Mouse (Mus musculus) heart, postnatal 0 days (tissue): ENCODE results near the gene Tmem132d. TPM values are rescaled to one million over a fixed set of nuclear protein-coding genes. Genes with fewer than 3 reads are reported as not detected.

Experiments used
- ATAC-seq: fragments of 200-750 bp; cut with Nextera tagmentation; 2 replicates; pipeline ENCODE4 v1.8.0; 2017; ENCODE audit warnings: low read depth, moderate number of reproducible peaks, moderate library complexity; ENCODE audit not compliant: insufficient read depth
- DNase-seq: peaks from one replicate; pipeline ENCODE4 v3.0.0-alpha.2; 2016; ENCODE audit warnings: low spot score
- H3K27ac ChIP-seq: fragments of 300-500 bp; sonication (generic); 2 replicates; pipeline ENCODE4 v1.5.1; 2014; ENCODE audit warnings: low read depth, mild to moderate bottlenecking
- H3K27me3 ChIP-seq: fragments of 300-500 bp; sonication (generic); 2 replicates; pipeline ENCODE4 v1.6.1; 2014; ENCODE audit warnings: low read length, mixed read lengths; ENCODE audit not compliant: control insufficient read depth, insufficient read depth
- H3K36me3 ChIP-seq: fragments of 300-500 bp; sonication (generic); replicated peaks from 2 replicates; pipeline ENCODE4 v1.6.1; 2014; ENCODE audit warnings: low read length, mixed read lengths; ENCODE audit not compliant: control insufficient read depth, insufficient read depth
- H3K4me1 ChIP-seq: fragments of 300-500 bp; sonication (generic); 2 replicates; pipeline ENCODE4 v1.6.1; 2014; ENCODE audit warnings: antibody characterized with exemption; ENCODE audit not compliant: control insufficient read depth, insufficient read depth
- H3K4me2 ChIP-seq: fragments of 300-500 bp; sonication (generic); 2 replicates; pipeline ENCODE4 v1.6.1; 2014; ENCODE audit warnings: low read depth, mild to moderate bottlenecking, low read length, moderate library complexity
- H3K4me3 ChIP-seq: fragments of 300-500 bp; sonication (generic); 2 replicates; pipeline ENCODE4 v1.5.1; 2014; ENCODE audit warnings: low read depth, low read length
- H3K9ac ChIP-seq: fragments of 300-500 bp; sonication (generic); replicated peaks from 2 replicates; pipeline ENCODE4 v1.6.1; 2014; ENCODE audit warnings: low read depth, low read length, mixed read lengths
- H3K9me3 ChIP-seq: fragments of 300-500 bp; sonication (generic); replicated peaks from 2 replicates; pipeline ENCODE4 v1.6.1; 2016; ENCODE audit warnings: low read length; ENCODE audit not compliant: control insufficient read depth
- CTCF ChIP-seq: IDR thresholded peaks from 2 replicates; pipeline ENCODE4 v1.5.1; 2016; ENCODE audit warnings: antibody characterized with exemption, control low read depth, low read depth
- EP300 ChIP-seq: IDR thresholded peaks from 2 replicates; pipeline ENCODE4 v1.6.1; 2016; ENCODE audit warnings: antibody characterized with exemption, low read depth
- WGBS: fragments of 180-500 bp; shearing (Covaris S2); extraction: QIAGEN DNeasy Blood & Tissue Kit; methylation state at CpG from one replicate; pipeline ENCODE4 v1.1.7; 2014; 5-methylcytosine and 5-hydroxymethylcytosine counted together
- polyA plus RNA-seq: library from polyadenylated mRNA; unstranded; fragments of >200 nt; fragmentation: Nextera tagmentation; extraction: Ambion mirVana; gene quantifications from 2 replicates; pipeline ENCODE4 v1.2.1, GENCODE M21; 2015
- total RNA-seq: library from RNA; depleted of rRNA; stranded (reverse); fragments of >200 nt; gene quantifications from 2 replicates; pipeline ENCODE4 v1.2.3, GENCODE M21; 2014; ENCODE audit warnings: low replicate concordance

The Tmem132d gene
- total and polyA plus RNA-seq, 2 experiments from 2014 or later: 0.04 TPM; not detected in 1

GRCm38 (mm10) chr5:127815292-127815691 lies 617.6 kb downstream of the Tmem132d start:
- Histone ChIP-seq H3K27ac (no peak overlapping the region), H3K4me3 (no peak overlapping the region), H3K4me2 (no peak overlapping the region), H3K9me3 (0 out of 2 replicates have a peak, but pooled peaks cover 3% of the 10 kb centered on the region), H3K36me3 (no peaks in the 10 kb centered on the region), H3K9ac (no peak overlapping the region), H3K4me1 (no peaks in the 10 kb centered on the region), H3K27me3 (no peaks in the 10 kb centered on the region)
- no peak for ATAC-seq
- TF ChIP-seq EP300: no peak
- 65% methylated on average over 8 of the region's 8 CpGs for WGBS
- no peak for DNase-seq

DNA sequence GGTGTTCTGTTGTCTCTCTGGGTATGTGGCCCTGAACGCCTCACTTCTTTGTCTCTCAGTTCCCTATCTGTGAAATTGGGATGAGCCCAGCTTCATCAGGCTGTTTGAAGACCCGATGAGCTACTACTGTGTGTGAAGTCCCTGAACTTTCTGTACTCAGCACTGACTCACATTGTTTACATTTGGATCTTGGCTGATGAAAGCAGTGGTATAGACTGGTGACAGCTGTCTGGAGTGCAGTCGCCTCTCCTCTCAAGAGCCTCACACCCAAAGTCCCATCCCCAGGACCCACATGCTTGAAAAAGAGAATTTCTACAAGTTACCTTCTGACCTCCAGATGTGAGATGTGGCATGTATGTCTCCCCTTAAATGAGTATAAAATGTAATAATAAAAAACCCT lies 625.5 kb downstream of the Tmem132d start:
- TF ChIP-seq CTCF (no peak), EP300 (no peak)
- no peaks in the 10 kb centered on the region for H3K36me3 ChIP-seq
- no peak for ATAC-seq
- 0 out of 2 replicates have a peak, but pooled peaks cover 6% of the 10 kb centered on the region for H3K9me3 ChIP-seq
- no peak overlapping the region for H3K4me3 ChIP-seq
- no peak overlapping the region for H3K27ac ChIP-seq
- no peaks in the 10 kb centered on the region for H3K27me3 ChIP-seq
- H3K4me1 ChIP-seq: no peaks in the 10 kb centered on the region
- H3K9ac ChIP-seq: no peak overlapping the region
- 63% methylated on average over 3 of the region's 3 CpGs for WGBS
- no peak overlapping the region for H3K4me2 ChIP-seq
- no peak for DNase-seq

DNA sequence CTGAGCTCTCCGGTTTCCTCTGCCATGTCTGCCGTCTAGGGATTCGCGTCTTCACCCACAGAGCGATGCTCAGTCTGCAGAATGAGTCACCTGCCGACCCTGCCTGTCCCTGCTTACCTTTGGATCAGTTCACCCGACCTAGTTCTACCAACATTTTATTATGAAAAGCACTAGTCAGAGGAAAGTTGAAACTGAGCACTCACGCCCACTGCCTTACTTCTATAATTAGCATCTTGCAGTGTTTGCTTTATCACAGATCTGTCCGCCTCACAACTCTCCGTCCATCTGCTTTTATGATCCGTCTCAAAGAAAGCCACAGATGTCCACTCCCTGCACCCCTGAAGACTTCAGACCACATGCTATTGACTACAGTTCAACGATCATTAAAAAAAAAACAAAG lies 626.0 kb downstream of the Tmem132d start:
- WGBS: 68% methylated on average over 12 of the region's 12 CpGs
- DNase-seq (no peak), ATAC-seq (no peak)
- Histone ChIP-seq H3K9ac (no peak overlapping the region), H3K36me3 (no peaks in the 10 kb centered on the region), H3K4me2 (no peak overlapping the region), H3K27ac (no peak overlapping the region), H3K27me3 (no peaks in the 10 kb centered on the region), H3K4me3 (no peak overlapping the region), H3K4me1 (no peaks in the 10 kb centered on the region), H3K9me3 (0 out of 2 replicates have a peak, but pooled peaks cover 7% of the 10 kb centered on the region)
- no peak for TF ChIP-seq EP300
- TF ChIP-seq CTCF: no peak

DNA sequence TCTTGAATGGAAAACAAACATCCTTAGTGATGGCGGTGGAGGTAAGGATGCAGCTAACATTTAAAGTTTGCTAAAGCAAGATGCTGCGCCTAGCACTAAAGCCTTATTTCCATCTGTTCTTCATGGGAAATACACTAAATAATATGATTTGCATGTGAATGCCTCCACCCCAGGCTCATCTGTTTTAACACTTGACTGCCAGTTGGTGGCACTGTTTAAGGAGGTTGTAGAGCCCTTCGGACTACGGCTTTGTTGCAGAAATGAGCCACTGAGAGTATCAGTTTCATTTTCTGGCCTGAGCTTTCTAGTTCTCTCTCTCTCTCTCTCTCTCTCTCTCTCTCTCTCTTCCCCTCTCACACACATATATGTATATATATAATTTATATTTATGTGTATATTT lies 632.0 kb downstream of the Tmem132d start:
- Histone ChIP-seq H3K4me3 (no peak overlapping the region), H3K4me1 (no peaks in the 10 kb centered on the region), H3K27ac (no peak overlapping the region), H3K27me3 (no peaks in the 10 kb centered on the region), H3K36me3 (no peaks in the 10 kb centered on the region), H3K9me3 (0 out of 2 replicates have a peak, but pooled peaks cover 4% of the 10 kb centered on the region), H3K9ac (no peak overlapping the region), H3K4me2 (no peak overlapping the region)
- no peak for TF ChIP-seq EP300
- no peak for TF ChIP-seq CTCF
- no peak for ATAC-seq
- no peak for DNase-seq
- WGBS: 62% methylated on average over 4 of the region's 4 CpGs

DNA sequence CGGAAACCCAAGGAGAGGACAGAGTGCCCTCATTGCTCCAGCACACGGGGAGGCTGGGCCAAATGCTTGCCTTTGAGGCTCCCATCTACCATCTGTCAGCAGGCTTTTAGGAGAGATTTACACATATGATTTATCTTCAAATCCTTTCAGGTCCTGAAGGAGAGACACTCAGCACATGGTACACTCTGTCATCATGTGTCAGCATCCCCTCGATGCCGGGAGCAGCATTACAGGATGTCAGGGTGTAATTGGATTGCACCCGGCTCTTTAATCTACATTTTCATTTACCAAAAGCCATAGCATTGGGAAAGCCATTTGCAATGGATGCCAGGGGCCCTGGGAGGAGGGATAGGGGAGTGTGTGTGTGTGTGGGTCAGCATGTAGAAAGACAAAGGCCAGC lies 651.7 kb downstream of the Tmem132d start:
- Histone ChIP-seq H3K4me1 (no peaks in the 10 kb centered on the region), H3K9ac (no peak overlapping the region), H3K27me3 (no peaks in the 10 kb centered on the region), H3K36me3 (no peaks in the 10 kb centered on the region), H3K27ac (no peak overlapping the region), H3K4me2 (no peak overlapping the region), H3K4me3 (no peak overlapping the region), H3K9me3 (peaks cover 14% of the 10 kb centered on the region)
- no peak for ATAC-seq
- no peak for TF ChIP-seq CTCF
- no peak for TF ChIP-seq EP300
- 60% methylated on average over 5 of the region's 5 CpGs for WGBS
- DNase-seq: no peak

GRCm38 (mm10) chr5:127775749-127776148 lies 657.1 kb downstream of the Tmem132d start:
- WGBS: 40% methylated on average over 7 of the region's 7 CpGs
- H3K36me3 ChIP-seq: no peaks in the 10 kb centered on the region

More at GRCm38 (mm10) chr5:127775749-127776148, 657.1 kb downstream of the Tmem132d start:
- Histone ChIP-seq H3K4me1 (no peaks in the 10 kb centered on the region), H3K27ac (no peak overlapping the region), H3K9ac (no peak overlapping the region), H3K4me2 (no peak overlapping the region), H3K4me3 (no peak overlapping the region), H3K27me3 (no peaks in the 10 kb centered on the region), H3K9me3 (peaks cover 15% of the 10 kb centered on the region)
- ATAC-seq: no peak
- TF ChIP-seq CTCF (no peak), EP300 (no peak)
- DNase-seq: no peak
